Mouse (Mus musculus): Measurements from ENCODE around the gene Ak2.

DNA sequence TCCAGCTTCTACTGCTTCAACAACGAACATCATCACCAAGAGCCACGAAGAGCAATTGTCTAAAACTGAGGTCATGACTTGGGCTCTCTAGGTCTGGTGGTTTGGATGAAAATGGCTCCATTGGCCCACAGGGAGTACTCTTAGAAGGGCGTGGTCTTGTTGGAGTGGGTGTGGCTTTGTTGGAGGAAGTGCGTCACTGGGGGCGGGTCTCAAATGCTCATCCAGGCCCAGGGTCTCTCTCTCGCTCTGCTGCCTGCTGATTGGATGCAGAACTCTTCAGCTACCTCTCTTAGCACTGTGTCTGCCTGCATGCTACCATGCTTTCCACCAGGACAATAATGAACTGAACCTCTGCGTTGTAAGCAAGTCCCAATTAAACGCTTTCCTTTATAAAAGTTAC lies 17.1 kb upstream of the Ak2 start:
- TF ChIP-seq CTCF (IDR thresholded peaks at IDR 0.05; ENCODE audit: low read depth, low read length) (no peak), POLR2A (IDR thresholded peaks at IDR 0.05; ENCODE audit: insufficient read depth, low read length) (peak; percentile 77), EP300 (IDR thresholded peaks at IDR 0.05; ENCODE audit: insufficient read depth, low read depth, low read length) (no peak)
